Mouse (Mus musculus) adrenal gland, adult 2 months (tissue): Measurements from ENCODE around the gene Psmb10. TPM values are rescaled to one million over a fixed set of nuclear protein-coding genes. Genes with fewer than 3 reads are reported as not detected.
A peak's percentile ranks its signal among the peaks of the same experiment; 100 is the strongest.

Experiments used
- DNase-seq: peaks from one replicate; pipeline ENCODE4 v3.0.0; 2021
- polyA plus RNA-seq: library from polyadenylated mRNA; depleted of rRNA; stranded (reverse); fragments of >200 nt; gene quantifications from 2 replicates; pipeline ENCODE4 v1.2.3, GENCODE M21; 2012
- total RNA-seq, 2 experiments: library from RNA; stranded (reverse); gene quantifications; 2 replicates each; pipeline ENCODE4 v1.2.3; 2021

Gene Psmb10
- total and polyA plus RNA-seq, 3 experiments = 77.0 to 174 (median 79.0) TPM

DNA sequence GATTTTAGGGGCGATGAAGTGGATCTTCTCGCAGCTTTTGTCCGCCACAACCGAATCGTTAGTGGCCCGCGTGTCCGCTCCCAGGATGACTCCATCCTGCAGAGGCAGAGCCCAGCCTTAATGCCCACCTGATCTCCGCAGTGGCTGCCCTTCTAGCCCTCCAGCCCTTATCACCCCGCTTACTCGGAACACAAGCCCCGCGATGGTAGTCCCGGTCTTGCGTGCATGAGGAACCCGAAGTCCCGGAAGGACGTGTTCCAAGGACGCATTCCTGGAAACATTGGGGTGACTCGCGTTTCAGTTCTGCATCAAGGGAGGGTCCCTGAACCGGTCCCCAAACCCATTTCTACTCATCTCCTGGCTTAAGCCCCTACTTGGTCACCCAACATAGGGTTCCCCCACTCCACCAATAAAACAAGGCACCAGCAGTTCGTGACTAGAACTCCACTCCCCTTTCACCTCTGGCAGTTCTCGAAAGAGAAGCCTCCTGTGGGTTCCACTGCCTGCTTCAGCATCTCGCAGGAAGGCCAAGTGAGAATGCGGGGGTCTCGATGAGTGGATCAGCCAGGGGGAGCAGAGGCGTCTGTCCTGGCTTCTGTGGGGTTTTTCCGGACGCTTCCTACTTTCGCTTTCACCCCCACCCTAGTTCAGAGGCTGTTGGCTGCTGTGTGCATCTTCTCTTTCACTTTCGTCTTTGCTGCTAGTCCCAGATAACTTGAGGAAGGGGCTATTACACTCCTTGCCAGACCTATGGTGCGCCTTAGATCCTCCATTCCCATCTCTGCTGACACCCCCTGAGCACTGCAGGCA lies 543 bp downstream of the Psmb10 start:
- DNase-seq = peak; percentile 77

DNA sequence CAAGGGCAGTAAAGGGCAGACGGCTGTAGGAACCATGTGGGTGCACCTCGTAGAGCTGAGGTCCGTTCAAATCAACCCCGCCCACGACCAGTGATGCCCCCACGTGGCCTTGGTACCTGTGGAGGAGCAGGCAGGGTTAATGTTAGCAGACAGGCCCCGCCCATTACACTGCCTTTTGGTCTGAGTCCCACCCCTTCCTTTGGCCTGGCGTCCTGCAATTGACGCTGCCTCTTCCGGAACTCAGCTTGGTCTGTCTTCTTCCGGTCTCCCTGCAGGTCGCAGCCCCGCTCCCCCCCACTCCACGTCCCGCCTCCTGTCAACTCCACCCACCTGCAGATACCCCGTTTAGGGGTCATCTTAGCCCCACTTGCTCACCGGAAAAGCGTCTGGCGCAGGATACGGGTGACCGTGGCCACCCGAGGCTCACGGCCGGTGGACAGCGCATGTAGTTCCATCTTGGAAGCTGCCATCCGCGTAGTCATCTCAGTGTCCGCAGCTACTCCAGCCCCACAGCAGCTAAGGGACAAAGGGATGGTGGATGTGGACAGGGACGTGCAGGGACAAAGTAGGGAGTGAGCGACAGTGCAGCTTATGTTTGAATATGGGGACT lies 1.3 kb downstream of the Psmb10 start:
- peak; percentile 95 for DNase-seq

GRCm38 (mm10) chr8:105935863-105936603 lies 2.2 kb downstream of the Psmb10 start:
- no peak for DNase-seq

DNA sequence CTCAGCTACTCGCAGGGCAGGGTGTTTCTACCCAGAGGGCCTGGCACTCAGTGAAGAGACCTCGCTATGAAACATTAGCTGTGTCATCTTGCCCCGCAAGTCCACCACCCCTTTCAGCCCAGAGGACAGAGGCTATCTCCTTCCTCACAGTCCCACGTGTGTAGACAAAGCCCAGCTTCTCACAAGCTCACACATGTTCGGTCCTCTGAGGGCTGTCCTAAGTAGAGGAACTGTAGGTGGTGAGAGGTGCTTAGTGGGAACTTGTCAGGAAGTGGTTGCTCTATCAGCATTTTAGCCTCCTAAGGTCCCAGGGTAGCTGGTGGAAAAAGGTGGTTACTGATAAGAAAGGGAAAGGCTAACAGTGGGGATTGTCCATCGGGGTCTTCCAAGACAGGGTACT lies 3.1 kb downstream of the Psmb10 start:
- no peak for DNase-seq

- no peak for DNase-seq
Measured at GRCm38 (mm10) chr8:105933762-105934161, 4.5 kb downstream of the Psmb10 start, which contains the start of gene Ctrl. Gene Ctrl, minus strand, starts transcription at chr8:105933862.

- DNase-seq = no peak
Measured at GRCm38 (mm10) chr8:105932525-105932924, 5.7 kb downstream of the Psmb10 start.

DNA sequence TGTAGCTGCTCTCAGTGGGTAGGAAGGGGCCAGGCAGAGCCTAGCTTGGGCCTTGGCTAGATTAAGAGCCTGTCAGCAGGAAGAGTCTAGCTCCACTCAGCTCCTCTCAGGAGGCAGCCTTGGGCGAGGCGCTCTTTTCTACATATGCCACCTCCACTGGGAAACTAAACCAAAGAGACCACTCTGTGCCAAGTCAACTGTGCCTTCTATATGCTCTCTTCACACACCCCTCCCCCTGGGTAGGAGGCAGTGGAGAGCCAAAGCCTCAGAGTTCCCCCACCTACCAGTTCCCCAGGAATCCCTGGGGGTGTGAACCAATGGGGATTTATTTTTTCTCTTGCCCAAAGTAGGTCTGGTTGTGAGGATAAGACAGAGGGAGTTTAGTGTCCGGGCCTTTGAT lies 7.0 kb downstream of the Psmb10 start:
- no peak for DNase-seq

GRCm38 (mm10) chr8:105930602-105931001 lies 7.6 kb downstream of the Psmb10 start:
- peak; percentile 89 for DNase-seq

- DNase-seq = no peak
Measured at GRCm38 (mm10) chr8:105925123-105925522, 13.1 kb downstream of the Psmb10 start.

DNA sequence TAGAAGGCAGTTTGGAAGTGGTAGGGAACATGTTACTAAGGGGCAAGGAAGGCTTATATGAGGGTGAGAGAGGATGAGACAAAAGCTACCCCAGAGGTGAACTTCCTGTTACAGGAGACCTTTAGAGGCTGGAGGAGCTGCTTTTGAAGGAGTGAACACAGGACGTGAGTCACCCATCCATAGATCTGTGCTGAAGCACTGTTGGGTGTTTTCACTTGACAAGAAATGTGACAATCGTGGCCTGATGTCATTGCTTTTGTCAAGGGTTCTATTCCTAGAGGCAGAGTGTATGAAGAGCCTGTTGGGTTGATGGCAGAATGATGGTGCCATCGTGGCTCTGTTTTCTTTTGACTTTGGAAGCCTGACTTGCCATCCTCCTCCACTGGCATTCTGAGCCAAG lies 18.9 kb downstream of the Psmb10 start:
- no peak for DNase-seq

DNA sequence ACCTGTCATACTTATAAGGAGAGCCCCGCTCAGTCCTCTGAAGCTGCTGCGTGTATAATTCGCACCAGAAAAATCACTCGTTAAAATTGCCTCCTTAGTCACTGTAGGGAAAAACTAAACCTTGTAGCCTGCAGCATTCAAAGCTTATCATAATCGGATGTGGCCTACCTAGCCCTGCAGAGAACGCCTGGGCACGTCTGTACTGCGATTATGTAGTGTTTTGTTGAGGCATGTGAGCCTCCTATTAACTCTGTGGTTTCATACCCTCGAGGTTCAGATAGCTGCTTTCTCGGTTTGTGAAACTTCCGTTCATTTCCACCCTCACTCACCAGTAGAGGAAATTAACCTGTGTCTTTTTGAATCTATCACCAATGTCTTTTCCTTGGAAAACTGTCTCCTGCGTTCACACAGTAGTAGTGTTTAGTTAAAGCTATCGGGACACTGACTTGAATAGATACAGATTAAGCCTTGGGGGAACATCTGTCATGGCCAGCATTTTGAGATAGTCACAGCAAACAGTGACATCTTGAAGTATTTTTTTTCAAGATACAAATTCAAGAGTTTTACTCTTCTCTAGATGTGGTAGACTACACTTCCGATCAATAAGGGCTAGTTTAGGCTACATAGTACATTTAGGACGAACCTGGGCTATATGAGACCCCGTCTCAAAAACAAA lies 37.2 kb downstream of the Psmb10 start:
- DNase-seq = no peak

DNA sequence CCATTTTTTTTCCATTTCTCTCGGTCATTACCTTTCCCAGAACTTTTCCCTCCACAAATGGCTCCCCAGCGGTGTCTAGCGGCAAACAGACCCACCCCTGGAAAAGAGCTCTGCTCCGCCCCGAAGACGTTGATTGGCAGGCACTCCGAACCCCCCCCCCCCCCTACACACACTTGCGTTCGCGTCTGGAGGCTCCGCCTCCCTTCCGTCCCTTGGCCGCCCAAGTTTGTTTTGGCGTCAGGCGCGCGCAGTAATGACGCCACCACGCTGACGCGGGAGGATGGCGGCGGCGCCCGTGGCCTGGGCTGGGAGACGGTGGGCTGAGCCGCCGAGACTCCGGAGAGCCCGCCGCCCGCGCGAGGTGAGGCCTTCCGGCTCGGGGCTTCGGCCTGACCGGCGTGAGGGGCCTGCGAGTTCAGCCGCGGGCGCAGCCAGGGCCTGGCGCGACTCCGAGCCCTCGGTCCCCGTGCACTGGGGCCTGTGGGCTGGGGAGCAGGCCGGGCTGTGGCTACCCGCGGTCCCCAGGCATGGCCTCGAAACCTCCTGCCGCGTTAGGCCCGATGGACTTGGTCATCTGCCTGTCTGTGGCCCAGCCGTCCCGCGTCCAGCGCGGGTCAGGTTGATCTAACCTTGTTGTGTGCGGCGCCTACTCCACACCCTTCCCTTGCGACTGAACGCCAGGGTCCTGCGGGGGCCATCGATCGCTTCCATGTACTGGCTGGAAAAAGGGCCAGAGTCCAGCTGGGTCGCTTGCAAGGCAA lies 37.9 kb downstream of the Psmb10 start, which contains the start of gene Pskh1:
TSS of gene Pskh1 (plus strand) at position 262 of the 761 bp plus-strand sequence.
- peak; percentile 96 for DNase-seq

DNA sequence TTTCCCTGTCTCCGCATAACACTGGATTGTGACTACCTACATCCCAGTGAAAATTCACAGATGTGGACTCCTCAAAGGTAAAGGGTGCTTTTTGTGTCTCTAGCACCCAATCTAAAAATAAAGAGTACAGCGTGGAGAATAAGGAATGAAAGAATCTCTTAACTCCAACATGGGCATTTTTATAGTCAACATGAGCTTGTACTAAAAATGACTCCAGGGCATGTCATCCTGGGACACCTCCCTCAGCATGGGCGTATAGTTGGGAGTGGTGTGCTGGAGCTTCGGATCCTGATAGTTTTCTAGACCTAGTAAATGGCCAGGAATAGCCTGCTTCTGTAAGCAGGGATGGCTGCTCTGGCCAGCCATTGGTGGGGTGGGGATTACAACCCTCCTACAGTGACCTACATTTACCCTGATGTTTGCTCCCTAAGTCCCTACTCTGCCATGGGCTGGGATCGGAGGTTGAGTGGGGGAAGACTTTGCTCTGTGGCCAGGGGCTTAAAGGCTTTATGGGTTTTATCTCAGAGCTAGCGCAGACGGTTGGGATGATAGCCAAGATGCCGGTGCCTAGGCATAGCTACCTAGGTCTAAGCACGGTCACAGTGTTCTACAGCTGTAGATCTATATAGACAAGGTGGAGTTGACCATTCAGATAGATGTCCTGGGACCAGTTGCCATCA lies 40.3 kb downstream of the Psmb10 start:
- no peak for DNase-seq

DNA sequence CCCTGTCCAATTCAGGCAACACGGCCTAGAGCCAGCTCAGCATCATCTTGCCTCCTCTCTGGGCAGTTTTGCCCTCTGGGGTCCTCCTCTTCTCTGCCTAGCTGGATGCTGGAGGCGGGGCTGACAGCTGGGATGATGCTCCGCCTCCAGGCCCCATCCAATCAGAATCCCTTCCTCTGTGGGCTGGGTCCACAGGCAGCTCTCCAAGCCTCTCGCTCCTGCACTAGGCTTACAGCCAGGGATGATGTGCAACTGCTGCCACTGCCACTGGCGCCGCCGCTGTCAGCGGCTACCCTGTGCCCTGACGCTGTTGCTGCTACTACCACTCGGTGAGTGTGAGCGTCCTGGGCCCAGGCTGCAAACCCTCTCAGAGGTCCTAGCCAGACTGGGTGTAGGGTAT lies 44.9 kb downstream of the Psmb10 start, which contains the start of gene Nrn1l:
TSS of gene Nrn1l (plus strand) at position 229 of the 400 bp plus-strand sequence.
- DNase-seq = peak; percentile 82

- DNase-seq = peak; percentile 25
Measured at GRCm38 (mm10) chr8:105892432-105892831, 45.8 kb downstream of the Psmb10 start.

- DNase-seq = no peak
Measured at GRCm38 (mm10) chr8:105890870-105891269, 47.4 kb downstream of the Psmb10 start.

GRCm38 (mm10) chr8:105889756-105890465 lies 48.3 kb downstream of the Psmb10 start:
- no peak for DNase-seq
